Comparison of ENCODE assay signal across 9 mouse cellular contexts in genomic region chr17:45767536-45768146, GRCm38 (mm10). TPM values are rescaled to one million over a fixed set of nuclear protein-coding genes. Genes with fewer than 3 reads are reported as not detected.
DNase-seq lines count a peak whose midpoint lies in the region; ATAC-seq and TF ChIP-seq lines count a peak whose summit lies in the region.
"Had no signal": no experiment of that assay in that cellular context is flagged by ENCODE, and none has a peak within 500 bp of the region (broad histone marks: within the 10 kb centered on the region; RNA-seq: fewer than 3 reads in every experiment).

No protein-coding gene starts in this region.

- 42% methylated on average over 8 of the region's 9 CpGs for WGBS in midbrain, embryonic 10.5 days
- 57% methylated on average over 8 of the region's 9 CpGs for WGBS in midbrain, postnatal 0 days
- 34% methylated on average over 6 of the region's 9 CpGs for WGBS in liver, embryonic 12.5 days (ENCODE audit: insufficient replicate concordance)
- WGBS in stomach, postnatal 0 days: 24% methylated on average over 8 of the region's 9 CpGs

- peak overlapping the region; percentile 82 for H3K27ac ChIP-seq in midbrain, embryonic 10.5 days (replicated peaks)
- H3K27ac ChIP-seq in midbrain, postnatal 0 days (ENCODE audit: low read depth, low read length): no peak overlapping the region
- H3K27ac ChIP-seq in liver, embryonic 12.5 days: no peak overlapping the region
- peak overlapping the region; percentile 85 for H3K27ac ChIP-seq in stomach, postnatal 0 days (replicated peaks)

- no peak overlapping the region; the same call in 1 of the 2 replicates for H3K4me3 ChIP-seq in midbrain, embryonic 10.5 days
- H3K4me3 ChIP-seq in midbrain, postnatal 0 days (ENCODE audit: low read depth, low read length): no peak overlapping the region
- H3K4me3 ChIP-seq in liver, embryonic 12.5 days: peak overlapping the region; percentile 30
- H3K4me3 ChIP-seq in stomach, postnatal 0 days (ENCODE audit: low read depth, low read length): no peak overlapping the region; the same call in 1 of the 2 replicates

- no peak for ATAC-seq in CD4-positive, CD25-positive, alpha-beta regulatory T cell, adult 4 months
- no peak for ATAC-seq in midbrain, postnatal 0 days (ENCODE audit: low FRiP score)
- 0 out of 2 replicates have a peak, but pooled peaks have one; percentile 10 for ATAC-seq in liver, embryonic 12.5 days
- ATAC-seq in stomach, postnatal 0 days (ENCODE audit: low FRiP score, low TSS enrichment): peak; percentile 61

- no peak for TF ChIP-seq CTCF in midbrain, postnatal 0 days (IDR thresholded peaks at IDR 0.05)
- TF ChIP-seq CTCF in stomach, postnatal 0 days (IDR thresholded peaks at IDR 0.05; ENCODE audit: low read depth): no peak

- H3K4me2 ChIP-seq in midbrain, postnatal 0 days (ENCODE audit: low read depth, low read length, poor library complexity, severe bottlenecking): no peak overlapping the region
- H3K4me2 ChIP-seq in liver, embryonic 12.5 days: peak overlapping the region; percentile 52
- H3K4me2 ChIP-seq in stomach, postnatal 0 days (replicated peaks; ENCODE audit: low read depth): peak overlapping the region; percentile 15

- no peaks in the 10 kb centered on the region for H3K36me3 ChIP-seq in midbrain, embryonic 10.5 days
- H3K36me3 ChIP-seq in midbrain, postnatal 0 days (ENCODE audit: insufficient read depth, low read length): no peaks in the 10 kb centered on the region
- no peaks in the 10 kb centered on the region for H3K36me3 ChIP-seq in liver, embryonic 12.5 days
- H3K36me3 ChIP-seq in stomach, postnatal 0 days (ENCODE audit: control insufficient read depth, insufficient read depth, low read length): no peaks in the 10 kb centered on the region

- H3K27me3 ChIP-seq in midbrain, embryonic 10.5 days (ENCODE audit: low read depth, poor library complexity, severe bottlenecking): peaks cover 9% of the 10 kb centered on the region
- no peaks in the 10 kb centered on the region for H3K27me3 ChIP-seq in midbrain, postnatal 0 days (ENCODE audit: insufficient read depth, low read length)
- peaks cover 16% of the 10 kb centered on the region for H3K27me3 ChIP-seq in liver, embryonic 12.5 days (replicated peaks)
- H3K27me3 ChIP-seq in stomach, postnatal 0 days (ENCODE audit: control insufficient read depth, insufficient read depth, low read length): no peaks in the 10 kb centered on the region

- TF ChIP-seq EP300 in stomach, postnatal 0 days (optimal IDR thresholded peaks at IDR 0.05): peak; percentile 1

- no peaks in the 10 kb centered on the region for H3K9me3 ChIP-seq in midbrain, embryonic 10.5 days (replicated peaks)
- H3K9me3 ChIP-seq in midbrain, postnatal 0 days (ENCODE audit: low read length): no peaks in the 10 kb centered on the region
- H3K9me3 ChIP-seq in liver, embryonic 12.5 days (replicated peaks): no peaks in the 10 kb centered on the region
- H3K9me3 ChIP-seq in stomach, postnatal 0 days (ENCODE audit: control insufficient read depth, low read length): no peaks in the 10 kb centered on the region

- peaks cover 52% of the 10 kb centered on the region for H3K4me1 ChIP-seq in midbrain, embryonic 10.5 days
- no peaks in the 10 kb centered on the region; the same call in 1 of the 2 replicates for H3K4me1 ChIP-seq in midbrain, postnatal 0 days (ENCODE audit: insufficient read depth, low read length)
- H3K4me1 ChIP-seq in liver, embryonic 12.5 days: peaks cover 33% of the 10 kb centered on the region
- peaks cover 14% of the 10 kb centered on the region for H3K4me1 ChIP-seq in stomach, postnatal 0 days (replicated peaks; ENCODE audit: control insufficient read depth, insufficient read depth)

- DNase-seq in CD4-positive, CD25-positive, alpha-beta regulatory T cell, adult 2 months (ENCODE audit: low read depth, low spot score): peak; percentile 14
- DNase-seq in midbrain, embryonic 10.5 days (ENCODE audit: low spot score): no peak
- no peak for DNase-seq in midbrain, postnatal 0 days (ENCODE audit: low spot score)
- DNase-seq in stomach, postnatal 0 days (ENCODE audit: low spot score): peak; percentile 80
- no peak for DNase-seq in adipocyte (ENCODE audit: low spot score)
- DNase-seq in layer of hippocampus, adult 9-10 months (ENCODE audit: low spot score): no peak

- H3K9ac ChIP-seq in midbrain, postnatal 0 days (replicated peaks; ENCODE audit: low read length, poor library complexity, severe bottlenecking): no peak overlapping the region
- H3K9ac ChIP-seq in liver, embryonic 12.5 days: no peak overlapping the region
- H3K9ac ChIP-seq in stomach, postnatal 0 days (ENCODE audit: low read length): no peak overlapping the region

RNA-seq across cellular contexts. Expression of gene 1600014C23Rik, which starts 34.0 kb away (rescaled TPM):
- not detected for polyA plus RNA-seq in CD4-positive, CD25-positive, alpha-beta regulatory T cell, adult 4 months (2017; shearing (Covaris generic))
- 0.48 and 0.58 TPM in 2 replicates for polyA plus RNA-seq in midbrain, embryonic 10.5 days (2016; fragmentation: Nextera tagmentation; extraction: Ambion mirVana)
- not detected in 2 replicates for total RNA-seq in midbrain, postnatal 0 days (2014; rRNA removed)
- polyA plus RNA-seq in midbrain, postnatal 0 days (2015; fragmentation: Nextera tagmentation; extraction: Ambion mirVana): 0.67 TPM in 1 of 2 replicates, not detected in the other
- not detected in 2 replicates for polyA plus RNA-seq in liver, embryonic 12.5 days (2016; fragmentation: Nextera tagmentation; extraction: Ambion mirVana)
- polyA plus RNA-seq in stomach, postnatal 0 days (2015; fragmentation: Nextera tagmentation; extraction: Ambion mirVana): not detected in 2 replicates
- total RNA-seq: granulocyte monocyte progenitor cell, adult 5-6 weeks had no signal

Comparison
In these comparisons a context has a peak if more than half of its experiments do, and no peak if none do; other contexts are left out.
1. H3K27ac ChIP-seq: peak in midbrain, embryonic 10.5 days (single experiment) and stomach, postnatal 0 days (single experiment); none in midbrain, postnatal 0 days (single experiment) and liver, embryonic 12.5 days (single experiment).
2. DNase-seq: peak in CD4-positive, CD25-positive, alpha-beta regulatory T cell, adult 2 months (single experiment) and stomach, postnatal 0 days (single experiment); none in midbrain, embryonic 10.5 days (single experiment), midbrain, postnatal 0 days (single experiment), adipocyte (single experiment) and layer of hippocampus, adult 9-10 months (single experiment).
3. ATAC-seq: peak in liver, embryonic 12.5 days (single experiment) and stomach, postnatal 0 days (single experiment); none in CD4-positive, CD25-positive, alpha-beta regulatory T cell, adult 4 months (single experiment) and midbrain, postnatal 0 days (single experiment).